Mouse (Mus musculus): ENCODE results near the gene Zdhhc4.

The Zdhhc4 gene

GRCm38 (mm10) chr5:143333872-143334271 is 4.8 kb upstream of the Zdhhc4 start:
- peak; percentile 70 for DNase-seq (ENCODE audit: low spot score)

- DNase-seq (ENCODE audit: low spot score), result no peak
Observed at GRCm38 (mm10) chr5:143317288-143317610, 11.8 kb downstream of the Zdhhc4 start.

GRCm38 (mm10) chr5:143316605-143317287 is 12.3 kb downstream of the Zdhhc4 start:
- DNase-seq (ENCODE audit: low spot score), result no peak

- DNase-seq (ENCODE audit: low spot score), result no peak
Observed at GRCm38 (mm10) chr5:143315514-143315888, 13.6 kb downstream of the Zdhhc4 start.

- peak; percentile 85 for DNase-seq (ENCODE audit: low spot score)
Observed at GRCm38 (mm10) chr5:143314730-143315513, 14.1 kb downstream of the Zdhhc4 start, which contains the start of gene E130309D02Rik. Gene E130309D02Rik, minus strand, starts transcription at chr5:143315360.

GRCm38 (mm10) chr5:143314183-143314729 is 14.8 kb downstream of the Zdhhc4 start:
- no peak for DNase-seq (ENCODE audit: low spot score)

- peak; percentile 72 for DNase-seq (ENCODE audit: low spot score)
Observed at GRCm38 (mm10) chr5:143311886-143312285, 17.2 kb downstream of the Zdhhc4 start.

GRCm38 (mm10) chr5:143309916-143310315 is 19.1 kb downstream of the Zdhhc4 start:
- DNase-seq (ENCODE audit: low spot score), result no peak

- no peak for DNase-seq (ENCODE audit: low spot score)
Observed at GRCm38 (mm10) chr5:143308825-143309224, 20.2 kb downstream of the Zdhhc4 start.

- no peak for DNase-seq (ENCODE audit: low spot score)
Observed at GRCm38 (mm10) chr5:143304251-143304650, 24.8 kb downstream of the Zdhhc4 start.

- DNase-seq (ENCODE audit: low spot score), result no peak
Observed at GRCm38 (mm10) chr5:143301296-143301695, 27.8 kb downstream of the Zdhhc4 start.

- DNase-seq (ENCODE audit: low spot score), result peak; percentile 32
Observed at GRCm38 (mm10) chr5:143299686-143300085, 29.4 kb downstream of the Zdhhc4 start.

- no peak for DNase-seq (ENCODE audit: low spot score)
Observed at GRCm38 (mm10) chr5:143298391-143298790, 30.7 kb downstream of the Zdhhc4 start.

- peak; percentile 8 for DNase-seq (ENCODE audit: low spot score)
Observed at GRCm38 (mm10) chr5:143297986-143298385, 31.1 kb downstream of the Zdhhc4 start.

GRCm38 (mm10) chr5:143295330-143295729 is 33.7 kb downstream of the Zdhhc4 start:
- DNase-seq (ENCODE audit: low spot score), result no peak

GRCm38 (mm10) chr5:143294862-143295261 is 34.2 kb downstream of the Zdhhc4 start:
- DNase-seq (ENCODE audit: low spot score), result no peak

- DNase-seq (ENCODE audit: low spot score), result no peak
Observed at GRCm38 (mm10) chr5:143293404-143293803, 35.7 kb downstream of the Zdhhc4 start, which contains the start of gene Zfp853. Gene Zfp853, minus strand, starts transcription at chr5:143293623.

- no peak for DNase-seq (ENCODE audit: low spot score)
Observed at GRCm38 (mm10) chr5:143292879-143293278, 36.2 kb downstream of the Zdhhc4 start.

GRCm38 (mm10) chr5:143289299-143289698 is 39.8 kb downstream of the Zdhhc4 start:
- no peak for DNase-seq (ENCODE audit: low spot score)

- DNase-seq (ENCODE audit: low spot score), result no peak
Observed at GRCm38 (mm10) chr5:143288378-143288911, 40.6 kb downstream of the Zdhhc4 start.

GRCm38 (mm10) chr5:143287774-143288328 is 41.2 kb downstream of the Zdhhc4 start:
- no peak for DNase-seq (ENCODE audit: low spot score)

- DNase-seq (ENCODE audit: low spot score), result no peak
Observed at GRCm38 (mm10) chr5:143284762-143285161, 44.3 kb downstream of the Zdhhc4 start.
